Mouse (Mus musculus): ENCODE results near the gene Tmprss11c.
"Not testable (repeated sequence)": the region's sequence is repeated elsewhere in the genome, so short reads cannot be mapped to it uniquely, and the experiment has no call there.

Gene Tmprss11c

GRCm38 (mm10) chr5:86289208-86289607 lies at the start of gene Tmprss11c:
Gene Tmprss11c, minus strand, starts transcription at chr5:86289308.
- no peak for DNase-seq

DNA sequence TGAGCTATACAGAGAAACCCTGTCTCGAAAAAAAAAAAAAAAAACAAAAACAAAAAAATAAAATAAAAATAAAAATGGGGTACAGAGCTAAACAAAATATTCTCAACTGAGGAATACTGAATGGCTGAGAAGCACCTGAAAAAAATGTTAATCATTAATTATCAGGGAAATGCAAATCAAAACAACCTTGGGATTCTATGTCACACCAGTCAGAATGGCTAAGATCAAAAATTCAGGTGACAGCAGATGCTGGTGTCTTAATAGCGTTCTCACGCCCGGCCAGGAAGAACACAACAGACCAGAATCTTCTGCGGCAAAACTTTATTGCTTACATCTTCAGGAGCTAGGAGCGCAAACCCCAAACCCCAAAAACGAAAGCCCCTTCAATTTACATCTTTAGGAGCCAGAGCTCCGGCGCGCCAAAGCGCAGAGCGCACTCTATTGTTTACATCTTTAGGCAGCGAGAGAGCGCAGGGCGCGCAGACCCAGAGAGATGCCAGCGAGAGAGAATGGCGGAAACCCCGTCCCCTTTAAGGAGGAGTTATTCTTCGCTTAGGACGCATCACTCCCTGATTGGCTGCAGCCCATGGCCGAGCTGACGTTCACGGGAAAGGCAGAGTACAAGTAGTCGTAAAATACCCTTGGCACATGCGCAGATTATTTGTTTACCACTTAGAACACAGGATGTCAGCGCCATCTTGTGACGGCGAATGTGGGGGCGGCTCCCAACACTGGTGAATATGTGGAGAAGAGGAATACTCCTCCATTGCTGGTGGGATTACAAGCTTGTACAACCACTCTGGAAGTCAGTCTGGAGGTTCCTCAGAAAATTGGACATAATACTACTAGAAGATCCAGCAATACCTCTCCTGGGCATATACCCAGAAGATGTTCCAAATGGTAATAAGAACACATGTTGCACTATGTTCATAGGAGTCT lies 29.2 kb upstream of the Tmprss11c start:
- not testable (repeated sequence) for DNase-seq

DNA sequence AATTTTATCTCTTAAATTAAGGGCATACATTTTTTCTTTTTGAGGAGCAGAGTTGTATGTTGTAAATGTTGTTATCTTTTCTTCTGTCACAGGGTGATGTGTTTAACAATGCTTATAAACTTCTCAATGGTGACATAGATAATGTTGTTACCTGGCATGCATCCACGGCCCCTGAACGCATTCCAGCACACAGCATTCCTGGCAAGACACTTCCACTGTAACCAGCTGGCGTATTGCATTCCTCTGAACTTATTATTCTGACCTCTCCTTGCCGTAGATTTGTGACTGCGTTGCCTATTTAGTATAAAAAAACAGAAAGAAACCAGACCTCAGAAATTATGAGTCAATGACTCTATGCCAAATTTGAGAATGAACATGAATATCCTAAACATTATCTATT lies 17.0 kb upstream of the Tmprss11c start:
- DNase-seq = no peak

DNA sequence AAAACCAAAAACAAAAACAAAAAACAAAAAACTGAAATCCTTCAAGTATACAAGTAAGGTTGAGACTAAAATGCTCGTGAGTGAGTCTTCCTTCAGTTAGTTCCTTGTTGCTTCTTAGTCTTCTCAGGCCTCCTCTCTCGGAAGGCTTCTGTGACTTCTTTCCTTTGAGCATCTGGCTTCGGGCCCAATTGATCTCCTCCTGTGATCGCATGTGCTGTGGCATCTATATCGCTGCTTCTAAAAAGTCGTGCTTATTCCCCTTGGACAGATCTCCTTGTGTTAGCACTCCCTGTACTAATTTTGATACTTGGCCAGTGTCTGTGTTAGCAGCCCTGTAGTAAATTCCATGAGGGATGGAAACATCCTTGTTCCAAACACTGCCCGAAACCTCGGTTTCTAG lies 14.8 kb upstream of the Tmprss11c start:
- DNase-seq = no peak

DNA sequence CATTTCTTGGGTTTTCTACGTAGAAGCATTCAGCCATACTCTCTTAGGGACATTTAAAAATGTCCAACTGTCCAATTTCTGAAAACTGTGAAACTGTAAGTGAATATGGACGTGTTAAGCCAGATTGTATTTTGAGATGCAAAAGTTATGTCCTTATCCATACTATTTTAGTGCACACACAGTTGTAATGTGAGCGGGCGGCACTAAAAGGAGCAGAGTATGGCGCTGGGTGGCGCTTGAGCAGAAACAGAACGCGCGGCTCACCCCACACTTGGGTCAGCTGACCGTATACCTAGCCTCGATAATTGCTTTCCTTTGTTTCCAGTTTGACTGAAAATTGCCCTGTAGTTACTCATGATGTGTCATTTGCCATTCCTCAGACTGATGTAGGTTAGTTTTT lies 42.5 kb downstream of the Tmprss11c start:
- DNase-seq = no peak

- no peak for DNase-seq
These were observed 44.2 kb downstream of the Tmprss11c start for GRCm38 (mm10) chr5:86244880-86245279.

- DNase-seq = no peak
These were observed 44.8 kb downstream of the Tmprss11c start for GRCm38 (mm10) chr5:86244275-86244674.

GRCm38 (mm10) chr5:86227156-86227853 lies 61.8 kb downstream of the Tmprss11c start:
- peak; percentile 1 for DNase-seq

- no peak for DNase-seq
These were observed 91.3 kb downstream of the Tmprss11c start, which contains the start of gene Gnrhr for GRCm38 (mm10) chr5:86197801-86198200. Gene Gnrhr, minus strand, starts transcription at chr5:86197901.

- DNase-seq = peak; percentile 5
These were observed 97.8 kb downstream of the Tmprss11c start for GRCm38 (mm10) chr5:86191356-86191755.

- DNase-seq = peak; percentile 45
These were observed 98.3 kb downstream of the Tmprss11c start for GRCm38 (mm10) chr5:86190770-86191169.

DNA sequence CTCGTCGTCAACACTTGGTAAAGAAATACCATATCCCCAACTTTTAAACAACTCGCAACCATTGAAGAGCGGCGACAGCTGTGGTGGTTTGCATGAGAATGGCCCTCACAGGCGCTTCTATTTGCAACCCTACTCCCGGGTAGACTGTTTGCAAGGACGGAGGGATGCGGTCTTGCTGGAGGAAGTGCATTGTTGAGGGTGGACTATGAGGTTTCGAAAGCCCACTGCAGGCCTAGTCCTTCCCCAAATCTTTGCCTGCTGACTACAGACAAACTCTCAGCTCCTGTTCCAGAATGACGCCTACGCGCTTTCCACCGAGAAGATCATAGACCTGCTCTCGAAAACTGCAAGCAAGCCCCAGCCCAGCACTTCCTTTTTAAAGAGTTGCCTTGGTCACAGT lies 98.8 kb downstream of the Tmprss11c start:
- DNase-seq = no peak

GRCm38 (mm10) chr5:86187441-86187840 lies 101.7 kb downstream of the Tmprss11c start:
- no peak for DNase-seq

Data from lung, postnatal 14 days (tissue).